Mouse (Mus musculus) kidney, adult 8-10 months (tissue): ENCODE results near the gene Gse1.
A peak's percentile ranks its signal among the peaks of the same experiment; 100 is the strongest.

Experiments used
- DNase-seq, 2 experiments: peaks; one replicate each; pipeline ENCODE4 v3.0.0; 2022

The Gse1 gene

GRCm38 (mm10) chr8:120278009-120278408 is 49.8 kb downstream of the Gse1 start:
- no peak for DNase-seq

GRCm38 (mm10) chr8:120279418-120279817 is 51.2 kb downstream of the Gse1 start:
- no peak for DNase-seq

GRCm38 (mm10) chr8:120281487-120281886 is 53.2 kb downstream of the Gse1 start:
- peak; percentile 53 to 78 for DNase-seq

- DNase-seq: no peak
These were observed 54.2 kb downstream of the Gse1 start for GRCm38 (mm10) chr8:120282465-120282864.

GRCm38 (mm10) chr8:120284265-120284664 is 56.0 kb downstream of the Gse1 start:
- DNase-seq: no peak

- DNase-seq: peak in 1 of 2 experiments; percentile 37
These were observed 56.8 kb downstream of the Gse1 start for GRCm38 (mm10) chr8:120285033-120285432.

- DNase-seq: no peak
These were observed 57.6 kb downstream of the Gse1 start for GRCm38 (mm10) chr8:120285878-120286277.

GRCm38 (mm10) chr8:120288122-120288908 is 60.1 kb downstream of the Gse1 start:
- DNase-seq: peak in 1 of 2 experiments; percentile 40

- DNase-seq: no peak
These were observed 60.9 kb downstream of the Gse1 start for GRCm38 (mm10) chr8:120289191-120289590.

GRCm38 (mm10) chr8:120289698-120290181 is 61.5 kb downstream of the Gse1 start:
- DNase-seq: no peak

- DNase-seq: no peak
These were observed 62.4 kb downstream of the Gse1 start for GRCm38 (mm10) chr8:120290614-120291013.

- no peak for DNase-seq
These were observed 63.4 kb downstream of the Gse1 start for GRCm38 (mm10) chr8:120291650-120292049.

- DNase-seq: peak in 1 of 2 experiments; percentile 33
These were observed 64.3 kb downstream of the Gse1 start for GRCm38 (mm10) chr8:120292316-120293107.

- no peak for DNase-seq
These were observed 65.4 kb downstream of the Gse1 start for GRCm38 (mm10) chr8:120293421-120294357.

GRCm38 (mm10) chr8:120294982-120295870 is 67.0 kb downstream of the Gse1 start:
- DNase-seq: no peak

GRCm38 (mm10) chr8:120297000-120297399 is 68.7 kb downstream of the Gse1 start:
- no peak for DNase-seq

GRCm38 (mm10) chr8:120298601-120299532 is 70.6 kb downstream of the Gse1 start:
- no peak for DNase-seq

- peak; percentile 20 to 61 for DNase-seq
These were observed 72.4 kb downstream of the Gse1 start for GRCm38 (mm10) chr8:120300601-120301141.

GRCm38 (mm10) chr8:120302941-120303675 is 74.9 kb downstream of the Gse1 start:
- DNase-seq: no peak
